Comparison of ENCODE assay signal across 8 mouse cellular contexts in the genomic region with DNA sequence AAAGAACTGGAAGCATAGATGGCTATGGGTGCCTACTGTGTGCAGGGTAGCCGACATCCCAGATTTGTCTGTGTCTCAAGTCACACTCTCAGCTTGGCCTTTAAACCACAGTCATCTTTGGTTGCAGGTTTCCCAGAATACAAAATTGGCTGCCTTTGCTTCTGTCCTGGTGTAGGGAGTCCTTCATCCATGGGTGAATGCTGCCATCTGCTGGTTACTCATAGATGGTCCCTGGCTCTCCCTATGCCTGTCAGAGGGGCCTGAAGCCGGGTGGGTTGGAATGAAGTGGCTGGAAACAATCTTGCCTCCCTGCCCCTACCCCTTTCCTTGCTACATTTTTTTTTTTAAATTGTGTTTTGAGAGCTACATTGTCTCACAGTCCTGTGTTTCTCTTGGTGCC. TPM values are rescaled to one million over a fixed set of nuclear protein-coding genes. Genes with fewer than 3 reads are reported as not detected.
DNase-seq lines count a peak whose midpoint lies in the region; ATAC-seq lines count a peak whose summit lies in the region.

No protein-coding gene starts in this region.

- no peak overlapping the region for H3K4me3 ChIP-seq in forebrain, embryonic 16.5 days (replicated peaks; ENCODE audit: low read length)
- no peak overlapping the region for H3K4me3 ChIP-seq in hindbrain, embryonic 12.5 days

- no peak overlapping the region for H3K9ac ChIP-seq in forebrain, embryonic 16.5 days (replicated peaks; ENCODE audit: low read depth, low read length)
- H3K9ac ChIP-seq in hindbrain, embryonic 12.5 days: no peak overlapping the region

- H3K27ac ChIP-seq in forebrain, embryonic 16.5 days (ENCODE audit: low read length): no peak overlapping the region
- no peak overlapping the region for H3K27ac ChIP-seq in hindbrain, embryonic 12.5 days

- no peaks in the 10 kb centered on the region for H3K36me3 ChIP-seq in forebrain, embryonic 16.5 days (ENCODE audit: control insufficient read depth, insufficient read depth)
- no peaks in the 10 kb centered on the region for H3K36me3 ChIP-seq in hindbrain, embryonic 12.5 days

- H3K9me3 ChIP-seq in forebrain, embryonic 16.5 days (ENCODE audit: control insufficient read depth, low read length): no peaks in the 10 kb centered on the region
- H3K9me3 ChIP-seq in hindbrain, embryonic 12.5 days (replicated peaks): no peaks in the 10 kb centered on the region; the same call in 1 of the 2 replicates

- DNase-seq in MN1 (ENCODE audit: low spot score): peak; percentile 52
- DNase-seq in cerebellum, adult 11-12 months: peak; percentile 55
- peak; percentile 81 for DNase-seq in layer of hippocampus, adult 9-11 months
- DNase-seq in lung, postnatal 10 days: peak; percentile 85
- DNase-seq in retina, postnatal 7 days (ENCODE audit: low read depth, low spot score): peak; percentile 68
- DNase-seq in urinary bladder, adult 2 months (ENCODE audit: low spot score): peak; percentile 45

- peak; percentile 99 for ATAC-seq in forebrain, embryonic 16.5 days
- peak; percentile 84 for ATAC-seq in hindbrain, embryonic 12.5 days (ENCODE audit: low FRiP score)

- H3K4me2 ChIP-seq in forebrain, embryonic 16.5 days (ENCODE audit: low read length): no peak overlapping the region
- H3K4me2 ChIP-seq in hindbrain, embryonic 12.5 days (replicated peaks): no peak overlapping the region

- WGBS in forebrain, embryonic 16.5 days: 33% methylated on average over 2 of the region's 2 CpGs
- WGBS in hindbrain, embryonic 12.5 days: 35% methylated on average over 2 of the region's 2 CpGs

- H3K27me3 ChIP-seq in forebrain, embryonic 16.5 days (replicated peaks; ENCODE audit: control insufficient read depth, insufficient read depth, low read length): no peaks in the 10 kb centered on the region
- H3K27me3 ChIP-seq in hindbrain, embryonic 12.5 days: no peaks in the 10 kb centered on the region

- H3K4me1 ChIP-seq in forebrain, embryonic 16.5 days (replicated peaks; ENCODE audit: control insufficient read depth, insufficient read depth, low read length): peaks cover 3% of the 10 kb centered on the region; the same call in 1 of the 2 replicates
- no peaks in the 10 kb centered on the region for H3K4me1 ChIP-seq in hindbrain, embryonic 12.5 days

RNA-seq across cellular contexts. Expression of gene Zfp648, which starts 20.0 kb away (rescaled TPM):
- polyA plus RNA-seq in forebrain, embryonic 16.5 days (2015; fragmentation: Nextera tagmentation; extraction: Ambion mirVana): 0.34 and 0.68 TPM in 2 replicates
- 0.72 and 1.1 TPM in 2 replicates for polyA plus RNA-seq in hindbrain, embryonic 12.5 days (2016; fragmentation: Nextera tagmentation; extraction: Ambion mirVana)
- polyA plus RNA-seq in urinary bladder, adult 2 months (2012; rRNA removed): not detected in 2 replicates
